Mouse (Mus musculus): Measurements from ENCODE around the gene Amd1. TPM values are rescaled to one million over a fixed set of nuclear protein-coding genes. Genes with fewer than 3 reads are reported as not detected.

The Amd1 gene
- polyA plus RNA-seq (2014; fragmentation: Nextera tagmentation; extraction: Ambion mirVana): 77.6 and 90.5 TPM in 2 replicates

GRCm38 (mm10) chr10:40302140-40302985 is at the start of gene Amd1:
Amd1 (minus strand) TSS chr10:40302186.
- under 1% methylated on average over 55 of the region's 55 CpGs for WGBS
- H3K9ac ChIP-seq (ENCODE audit: low read length): peak within 1 kb of the TSS; percentile 95
- H3K9me3 ChIP-seq (ENCODE audit: control insufficient read depth, low read length): peaks cover 2% of the 10 kb centered on the region; the same call in 1 of the 2 replicates
- H3K27me3 ChIP-seq (replicated peaks; ENCODE audit: control insufficient read depth, insufficient read depth, low read length): no peaks in the 10 kb centered on the region
- peak within 1 kb of the TSS; percentile 85 for H3K4me2 ChIP-seq (ENCODE audit: low read length)
- peak; percentile 100 for DNase-seq (ENCODE audit: low spot score)
- H3K27ac ChIP-seq (ENCODE audit: low read depth): peak within 1 kb of the TSS; percentile 94
- peak; percentile 95 for ATAC-seq (replicated peaks; ENCODE audit: low FRiP score, low TSS enrichment, low read depth)
- H3K4me3 ChIP-seq (ENCODE audit: low read depth, low read length): peak within 1 kb of the TSS; percentile 70
- H3K4me1 ChIP-seq (replicated peaks; ENCODE audit: control insufficient read depth, insufficient read depth, low read length): peaks cover 20% of the 10 kb centered on the region
- no peaks in the 10 kb centered on the region; the same call in 1 of the 2 replicates for H3K36me3 ChIP-seq (ENCODE audit: control insufficient read depth, insufficient read depth, low read length)

- H3K4me1 ChIP-seq (replicated peaks; ENCODE audit: control insufficient read depth, insufficient read depth, low read length): peaks cover 15% of the 10 kb centered on the region; the same call in 1 of the 2 replicates
- DNase-seq (ENCODE audit: low spot score) (no peak), ATAC-seq (replicated peaks; ENCODE audit: low FRiP score, low TSS enrichment, low read depth) (no peak)
- H3K36me3 ChIP-seq (ENCODE audit: control insufficient read depth, insufficient read depth, low read length): no peaks in the 10 kb centered on the region
- H3K9ac ChIP-seq (ENCODE audit: low read length): no peak overlapping the region
- H3K4me2 ChIP-seq (ENCODE audit: low read length): peak overlapping the region; percentile 67; the same call in 1 of the 2 replicates
- H3K27me3 ChIP-seq (replicated peaks; ENCODE audit: control insufficient read depth, insufficient read depth, low read length): no peaks in the 10 kb centered on the region
- H3K27ac ChIP-seq (ENCODE audit: low read depth): no peak overlapping the region
- no peaks in the 10 kb centered on the region for H3K9me3 ChIP-seq (ENCODE audit: control insufficient read depth, low read length)
- whole genome bisulfite sequencing: 76% methylated on average over 4 of the region's 4 CpGs
- H3K4me3 ChIP-seq (ENCODE audit: low read depth, low read length): no peak overlapping the region
Measured at GRCm38 (mm10) chr10:40351156-40351555, 49.2 kb upstream of the Amd1 start.

- ATAC-seq (replicated peaks; ENCODE audit: low FRiP score, low TSS enrichment, low read depth) (no peak), DNase-seq (ENCODE audit: low spot score) (no peak)
- 46% methylated on average over 12 of the region's 12 CpGs for WGBS
- Histone ChIP-seq H3K9ac (ENCODE audit: low read length) (peak overlapping the region; percentile 89), H3K27me3 (replicated peaks; ENCODE audit: control insufficient read depth, insufficient read depth, low read length) (no peaks in the 10 kb centered on the region), H3K36me3 (ENCODE audit: control insufficient read depth, insufficient read depth, low read length) (no peaks in the 10 kb centered on the region), H3K4me3 (ENCODE audit: low read depth, low read length) (peak overlapping the region; percentile 77), H3K4me1 (replicated peaks; ENCODE audit: control insufficient read depth, insufficient read depth, low read length) (peaks cover 15% of the 10 kb centered on the region; the same call in 1 of the 2 replicates), H3K9me3 (ENCODE audit: control insufficient read depth, low read length) (no peaks in the 10 kb centered on the region), H3K4me2 (ENCODE audit: low read length) (peak overlapping the region; percentile 67), H3K27ac (ENCODE audit: low read depth) (peak overlapping the region; percentile 94; the same call in 1 of the 2 replicates)
Measured at GRCm38 (mm10) chr10:40350245-40350932, 48.4 kb upstream of the Amd1 start.

GRCm38 (mm10) chr10:40349631-40350177 is 47.7 kb upstream of the Amd1 start:
- Histone ChIP-seq H3K27me3 (replicated peaks; ENCODE audit: control insufficient read depth, insufficient read depth, low read length) (no peaks in the 10 kb centered on the region), H3K36me3 (ENCODE audit: control insufficient read depth, insufficient read depth, low read length) (no peaks in the 10 kb centered on the region), H3K4me1 (replicated peaks; ENCODE audit: control insufficient read depth, insufficient read depth, low read length) (peaks cover 15% of the 10 kb centered on the region; the same call in 1 of the 2 replicates), H3K9ac (ENCODE audit: low read length) (peak overlapping the region; percentile 89), H3K4me3 (ENCODE audit: low read depth, low read length) (peak overlapping the region; percentile 77), H3K4me2 (ENCODE audit: low read length) (peak overlapping the region; percentile 67), H3K9me3 (ENCODE audit: control insufficient read depth, low read length) (no peaks in the 10 kb centered on the region), H3K27ac (ENCODE audit: low read depth) (peak overlapping the region; percentile 94)
- DNase-seq (ENCODE audit: low spot score) (peak; percentile 85), ATAC-seq (replicated peaks; ENCODE audit: low FRiP score, low TSS enrichment, low read depth) (peak; percentile 49)
- under 1% methylated on average over 60 of the region's 62 CpGs for WGBS

DNA sequence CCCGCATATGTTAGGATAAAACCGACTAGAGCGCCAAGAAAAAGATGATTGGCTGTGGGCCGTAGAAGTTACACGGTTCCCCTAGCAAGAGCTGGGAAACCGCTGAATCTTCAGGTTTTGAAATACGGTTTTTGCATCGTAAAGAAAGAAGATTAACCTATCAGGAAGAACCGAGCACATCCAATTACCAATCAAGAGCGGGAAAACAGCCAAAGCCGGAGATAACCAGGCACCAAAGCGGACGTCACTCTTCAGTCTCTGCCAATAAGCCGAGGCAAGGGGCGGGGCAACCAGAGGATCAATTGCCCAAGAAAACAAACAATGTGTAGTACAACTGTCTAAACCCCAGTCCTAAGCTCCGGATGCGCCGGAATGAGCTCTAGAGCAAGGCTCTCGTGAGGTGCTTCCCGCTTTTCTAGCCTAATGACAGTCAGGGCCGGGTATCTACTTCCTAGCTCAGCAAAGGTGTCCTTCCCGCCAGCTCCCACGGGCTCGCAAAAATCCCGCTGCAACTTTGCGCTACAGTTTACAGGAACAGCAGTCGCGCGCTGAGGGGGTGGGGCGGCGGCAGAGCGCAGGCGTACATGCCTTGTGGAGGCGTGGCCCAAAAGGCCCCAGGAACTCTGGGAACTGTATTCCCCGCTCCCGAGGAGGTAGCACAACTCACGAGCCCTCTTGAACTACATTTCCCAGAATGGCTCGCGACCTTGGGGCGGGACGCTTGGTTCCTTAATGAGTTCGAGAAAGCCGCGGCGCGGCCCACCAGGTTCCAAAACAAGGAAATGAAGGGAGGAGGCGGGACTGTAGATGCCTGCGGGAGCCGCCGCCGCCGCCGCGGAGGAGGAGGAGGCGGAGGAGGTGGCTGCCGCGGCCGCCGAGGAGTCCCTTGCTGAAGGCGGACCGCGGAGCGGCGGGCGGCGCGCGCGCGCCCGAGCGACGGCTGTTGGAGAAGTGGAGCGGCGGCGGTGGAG is 46.9 kb upstream of the Amd1 start:
- Histone ChIP-seq H3K9me3 (ENCODE audit: control insufficient read depth, low read length) (no peaks in the 10 kb centered on the region), H3K27me3 (replicated peaks; ENCODE audit: control insufficient read depth, insufficient read depth, low read length) (no peaks in the 10 kb centered on the region), H3K9ac (ENCODE audit: low read length) (peak overlapping the region; percentile 89), H3K4me1 (replicated peaks; ENCODE audit: control insufficient read depth, insufficient read depth, low read length) (peaks cover 15% of the 10 kb centered on the region; the same call in 1 of the 2 replicates), H3K4me3 (ENCODE audit: low read depth, low read length) (peak overlapping the region; percentile 77), H3K4me2 (ENCODE audit: low read length) (peak overlapping the region; percentile 67), H3K27ac (ENCODE audit: low read depth) (peak overlapping the region; percentile 94), H3K36me3 (ENCODE audit: control insufficient read depth, insufficient read depth, low read length) (no peaks in the 10 kb centered on the region)
- under 1% methylated on average over 57 of the region's 76 CpGs for WGBS
- DNase-seq (ENCODE audit: low spot score) (peak; percentile 98), ATAC-seq (replicated peaks; ENCODE audit: low FRiP score, low TSS enrichment, low read depth) (peak; percentile 98)

DNA sequence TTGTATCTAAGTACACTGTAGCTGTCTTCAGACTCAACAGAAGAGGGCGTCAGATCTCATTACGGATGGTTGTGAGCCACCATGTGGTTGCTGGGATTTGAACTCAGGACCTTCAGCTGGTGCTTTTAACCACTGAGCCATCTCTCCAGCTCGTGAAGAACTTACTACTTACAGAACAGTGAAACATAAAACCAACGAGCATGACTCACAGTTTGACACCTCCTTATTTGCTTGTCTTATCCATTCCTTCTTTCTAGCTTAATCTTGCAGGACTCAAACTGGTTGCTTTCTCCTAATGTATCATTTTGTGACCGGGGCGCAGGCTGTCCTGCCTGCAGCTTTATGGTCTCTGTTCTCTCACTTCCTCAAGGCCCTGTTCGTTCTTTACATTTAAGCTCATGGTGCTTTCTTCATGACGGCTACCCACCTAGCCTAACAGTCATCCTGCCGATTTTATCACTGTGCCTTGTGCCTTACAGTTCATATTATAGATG is 45.5 kb upstream of the Amd1 start:
- Histone ChIP-seq H3K4me2 (ENCODE audit: low read length) (peak overlapping the region; percentile 54), H3K9me3 (ENCODE audit: control insufficient read depth, low read length) (no peaks in the 10 kb centered on the region), H3K27me3 (replicated peaks; ENCODE audit: control insufficient read depth, insufficient read depth, low read length) (no peaks in the 10 kb centered on the region), H3K36me3 (ENCODE audit: control insufficient read depth, insufficient read depth, low read length) (no peaks in the 10 kb centered on the region), H3K4me3 (ENCODE audit: low read depth, low read length) (no peak overlapping the region), H3K27ac (ENCODE audit: low read depth) (peak overlapping the region; percentile 94; the same call in 1 of the 2 replicates), H3K9ac (ENCODE audit: low read length) (no peak overlapping the region), H3K4me1 (replicated peaks; ENCODE audit: control insufficient read depth, insufficient read depth, low read length) (peaks cover 15% of the 10 kb centered on the region; the same call in 1 of the 2 replicates)
- WGBS: 66% methylated on average over 9 of the region's 9 CpGs
- ATAC-seq (replicated peaks; ENCODE audit: low FRiP score, low TSS enrichment, low read depth) (no peak), DNase-seq (ENCODE audit: low spot score) (no peak)

GRCm38 (mm10) chr10:40346776-40347403 is 44.9 kb upstream of the Amd1 start:
- DNase-seq (ENCODE audit: low spot score) (no peak), ATAC-seq (replicated peaks; ENCODE audit: low FRiP score, low TSS enrichment, low read depth) (no peak)
- WGBS: 79% methylated on average over 3 of the region's 3 CpGs
- H3K36me3 ChIP-seq (ENCODE audit: control insufficient read depth, insufficient read depth, low read length): no peaks in the 10 kb centered on the region
- no peak overlapping the region for H3K27ac ChIP-seq (ENCODE audit: low read depth)
- H3K4me1 ChIP-seq (replicated peaks; ENCODE audit: control insufficient read depth, insufficient read depth, low read length): peaks cover 15% of the 10 kb centered on the region; the same call in 1 of the 2 replicates
- no peaks in the 10 kb centered on the region for H3K27me3 ChIP-seq (replicated peaks; ENCODE audit: control insufficient read depth, insufficient read depth, low read length)
- no peaks in the 10 kb centered on the region for H3K9me3 ChIP-seq (ENCODE audit: control insufficient read depth, low read length)
- no peak overlapping the region for H3K9ac ChIP-seq (ENCODE audit: low read length)
- H3K4me3 ChIP-seq (ENCODE audit: low read depth, low read length): no peak overlapping the region
- no peak overlapping the region for H3K4me2 ChIP-seq (ENCODE audit: low read length)
